Mouse (Mus musculus): ENCODE measurements around the gene Dpy19l3. TPM values are rescaled to one million over a fixed set of nuclear protein-coding genes. Genes with fewer than 3 reads are reported as not detected.

Gene Dpy19l3
- polyA plus RNA-seq, 2 experiments from 2014 or later, result 28.4 to 37.8 TPM

DNA sequence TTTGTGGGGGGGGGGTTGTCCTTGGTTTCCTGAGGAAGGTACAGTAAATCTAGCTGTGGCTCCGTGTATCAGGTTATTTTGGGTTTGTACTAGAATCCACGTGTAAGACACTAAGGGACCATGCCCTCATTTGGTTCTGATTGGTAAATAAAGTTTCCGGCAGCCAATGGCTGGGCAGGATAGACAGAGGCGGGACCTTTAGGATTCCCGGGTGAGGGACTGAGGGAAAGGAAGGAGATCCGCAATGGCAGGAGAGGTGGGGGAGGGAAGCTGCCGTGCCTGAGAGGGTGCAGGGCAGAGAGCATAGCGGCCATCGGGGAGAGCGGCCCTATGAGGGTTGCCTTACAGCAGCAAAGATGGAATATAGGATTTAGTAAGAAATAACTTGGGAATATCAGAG is 67.0 kb downstream of the Dpy19l3 start:
- no peak for ATAC-seq

DNA sequence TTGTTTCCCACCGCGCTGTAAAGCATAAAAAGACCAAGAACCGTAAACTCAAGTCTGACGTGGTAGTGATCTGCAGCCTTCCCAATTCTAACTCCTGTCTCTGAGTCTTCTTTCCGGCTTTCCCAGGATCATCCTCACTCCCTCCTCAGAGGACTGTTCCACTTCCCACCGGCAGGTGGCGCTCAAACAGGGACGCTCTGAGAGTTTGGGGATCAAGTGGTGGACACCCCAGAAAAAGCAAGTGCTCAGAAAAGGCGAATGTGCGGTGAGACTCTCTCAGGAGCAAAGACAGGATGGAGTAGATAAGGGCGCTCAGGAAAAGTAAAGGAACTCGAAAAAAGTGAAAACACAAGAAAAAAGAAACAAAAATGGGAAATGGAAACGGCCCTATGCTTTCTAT is 67.5 kb downstream of the Dpy19l3 start:
- no peak for ATAC-seq

DNA sequence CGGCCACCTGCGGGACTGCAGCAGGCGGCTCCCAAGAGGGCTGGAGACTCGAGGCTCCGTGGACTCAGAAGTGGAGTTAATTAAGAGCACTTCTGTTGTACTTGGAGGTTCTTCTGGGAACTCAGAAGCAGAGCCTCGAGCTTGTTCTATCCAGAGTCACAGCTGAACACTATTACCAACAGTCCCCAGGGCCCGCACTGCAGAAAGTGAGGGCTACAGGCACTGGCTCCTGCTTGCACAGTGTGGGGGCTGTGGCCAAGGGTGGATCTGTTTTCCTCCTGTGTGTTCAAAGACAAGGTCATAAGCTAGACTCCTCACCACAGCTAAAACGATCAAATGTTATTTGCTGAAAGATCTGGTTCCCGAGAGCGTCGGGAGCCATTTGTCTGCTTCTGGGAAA is 68.0 kb downstream of the Dpy19l3 start:
- no peak for ATAC-seq

DNA sequence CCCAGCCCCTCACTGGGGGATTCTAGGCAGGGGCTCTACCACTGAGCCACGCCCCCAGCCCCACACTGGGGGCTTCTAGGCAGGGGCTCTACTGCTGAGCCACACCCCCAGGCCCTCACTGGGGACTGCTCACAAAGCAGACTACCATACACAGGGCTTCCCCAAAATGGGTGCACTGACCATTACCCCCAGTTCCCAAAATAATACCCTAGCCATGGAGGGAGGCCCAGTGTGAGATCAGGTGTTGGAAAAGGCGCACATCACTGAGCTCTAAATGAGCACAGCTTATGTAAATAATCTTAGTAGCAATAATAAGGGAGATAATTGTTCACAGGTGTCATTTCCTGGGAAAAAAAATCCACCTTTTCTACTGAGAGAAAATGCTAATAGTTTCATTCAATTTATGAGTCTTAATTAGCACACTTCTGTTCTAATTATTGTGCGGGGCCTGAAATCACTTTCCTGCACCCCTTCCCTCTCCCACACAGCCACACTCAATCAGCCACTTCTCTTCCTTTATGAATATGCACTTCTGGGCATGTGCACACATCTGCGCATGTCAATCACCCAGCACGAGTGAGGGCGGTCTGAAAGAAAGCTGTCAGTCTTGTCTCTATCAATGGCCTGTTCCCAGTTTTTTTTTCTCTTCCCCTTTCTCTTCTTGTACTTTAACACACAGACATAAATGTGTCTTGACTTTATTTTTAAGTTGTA is 70.7 kb downstream of the Dpy19l3 start:
- ATAC-seq, result no peak

DNA sequence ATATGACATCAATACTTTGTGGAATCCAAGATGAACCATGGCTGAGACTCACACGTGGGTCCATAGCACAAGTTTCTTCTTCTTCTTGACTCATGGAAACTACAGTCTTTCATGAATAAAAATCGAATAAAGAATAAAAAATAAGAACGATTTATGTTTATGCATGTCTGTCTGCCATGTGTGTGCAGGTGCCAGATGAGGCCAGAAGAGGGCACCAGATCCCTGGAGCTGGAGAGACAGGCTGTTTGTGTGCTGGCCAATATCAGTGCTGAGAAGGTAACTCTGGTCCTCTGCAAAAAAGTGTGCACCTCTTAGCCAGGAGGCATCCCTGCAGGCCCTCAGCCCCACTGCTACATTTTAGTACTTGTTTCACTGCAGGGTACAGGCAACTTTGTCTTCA is 72.7 kb downstream of the Dpy19l3 start:
- no peak for ATAC-seq

DNA sequence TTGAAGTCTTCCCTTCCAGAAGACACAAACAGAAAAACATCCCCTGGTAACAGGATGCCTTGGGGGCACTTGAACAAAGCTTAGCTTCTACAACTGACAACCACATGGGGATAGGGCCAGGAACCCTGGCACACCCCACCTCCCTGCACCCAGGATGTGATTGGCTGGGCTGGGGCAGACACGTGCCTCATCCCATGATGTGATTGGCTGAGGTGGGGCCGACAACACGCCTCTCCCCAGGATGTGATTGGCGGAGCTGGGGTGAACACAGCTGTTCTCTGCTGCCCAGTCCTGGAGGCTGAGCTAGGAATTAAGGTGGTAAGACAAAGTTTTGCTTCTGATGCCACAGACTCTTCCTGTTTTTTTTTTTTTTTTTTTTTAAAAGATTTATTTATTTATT is 75.3 kb downstream of the Dpy19l3 start:
- ATAC-seq, result no peak

DNA sequence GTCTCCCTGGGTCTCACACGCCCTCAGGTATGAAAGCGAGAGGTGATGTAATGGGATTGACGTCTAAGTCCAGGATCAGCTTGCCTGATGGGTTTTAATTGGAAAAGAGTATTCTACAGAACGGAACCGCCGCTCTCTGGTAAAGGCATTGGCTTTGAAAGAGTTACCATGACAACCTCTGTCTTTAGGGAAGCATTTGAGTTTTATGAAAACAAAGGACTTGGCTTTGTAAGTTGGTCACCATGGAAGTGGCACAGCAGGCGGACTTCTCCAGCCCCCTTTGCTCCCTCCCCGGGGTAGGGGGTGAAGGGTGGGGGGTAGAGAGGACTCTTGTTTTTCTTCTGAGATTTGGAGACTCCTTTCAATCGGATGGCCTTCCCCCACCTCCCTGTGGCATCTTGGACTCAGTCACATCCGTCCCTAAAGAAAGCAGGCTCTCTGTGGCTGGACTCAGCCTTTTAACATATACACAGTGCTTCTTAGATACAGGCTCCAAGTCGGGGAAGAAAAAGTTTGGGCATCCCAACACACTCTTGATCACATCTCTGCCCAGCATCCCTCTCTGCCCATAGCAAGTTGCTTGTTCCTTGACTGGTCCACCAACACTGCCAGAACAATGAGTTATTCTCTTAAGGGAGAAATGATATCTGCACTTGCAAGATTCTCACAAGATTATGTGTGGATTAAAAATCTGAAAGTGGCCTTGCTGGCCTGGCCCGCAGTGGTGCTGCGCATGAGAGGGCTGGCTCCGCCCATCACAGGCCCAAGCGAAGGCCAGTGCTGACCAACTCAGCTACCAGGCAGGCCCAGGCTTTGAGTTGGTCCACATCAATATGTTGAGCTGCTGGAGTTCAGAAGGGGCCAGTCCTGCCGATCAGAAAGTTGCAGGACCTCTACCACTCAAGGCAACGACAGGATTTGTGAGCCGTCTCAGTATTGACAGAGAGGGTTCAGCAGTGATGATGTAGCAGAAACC is 85.9 kb downstream of the Dpy19l3 start:
- ATAC-seq, result no peak

DNA sequence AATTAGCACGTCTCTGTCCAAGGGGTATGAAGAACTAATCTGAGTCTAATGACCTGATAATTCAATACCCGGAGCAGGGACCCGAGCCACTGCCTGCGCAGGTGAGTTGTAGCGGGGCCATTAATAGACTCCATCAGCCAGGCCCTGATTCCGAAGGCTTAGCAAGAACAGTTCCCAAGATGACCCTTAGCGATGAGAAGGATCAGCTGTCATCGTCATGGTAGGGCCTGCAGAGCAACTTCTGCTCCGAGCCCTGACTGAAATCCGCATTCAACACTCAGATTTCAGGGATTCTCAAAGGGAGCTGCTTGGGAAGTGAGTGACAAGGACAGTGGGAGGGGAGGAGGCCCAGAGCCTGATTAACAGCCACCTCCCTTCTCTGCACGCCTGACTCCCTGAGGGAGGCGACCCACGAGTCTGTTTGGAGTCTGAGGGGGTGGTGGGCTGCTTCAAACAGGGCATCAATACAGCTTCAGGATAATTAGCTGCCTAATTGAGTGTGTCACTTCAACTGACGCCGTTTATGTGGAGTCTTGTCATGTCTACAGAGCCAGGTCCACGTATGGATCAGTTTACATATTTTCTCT is 90.4 kb downstream of the Dpy19l3 start:
- ATAC-seq, result no peak

DNA sequence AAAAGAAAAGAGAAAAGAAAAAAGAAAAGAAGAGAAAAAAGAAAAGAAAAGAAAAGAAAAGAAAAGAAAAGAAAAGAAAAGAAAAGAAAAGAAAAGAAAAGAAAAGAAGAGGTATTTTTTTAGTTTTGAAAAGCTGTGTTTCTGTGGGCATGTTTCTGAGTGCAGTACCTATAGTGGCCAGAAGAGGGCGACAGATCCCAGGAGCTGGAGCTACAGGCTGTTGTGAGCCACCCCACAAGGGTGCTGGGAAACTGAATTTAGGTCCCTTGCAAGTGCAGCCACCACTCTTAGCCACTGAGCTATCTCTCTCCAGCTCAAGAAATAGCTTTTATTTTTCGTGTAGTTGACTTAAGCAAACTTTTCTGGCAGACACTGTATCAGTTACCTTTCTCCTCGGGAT is 95.1 kb downstream of the Dpy19l3 start:
- no peak for ATAC-seq

DNA sequence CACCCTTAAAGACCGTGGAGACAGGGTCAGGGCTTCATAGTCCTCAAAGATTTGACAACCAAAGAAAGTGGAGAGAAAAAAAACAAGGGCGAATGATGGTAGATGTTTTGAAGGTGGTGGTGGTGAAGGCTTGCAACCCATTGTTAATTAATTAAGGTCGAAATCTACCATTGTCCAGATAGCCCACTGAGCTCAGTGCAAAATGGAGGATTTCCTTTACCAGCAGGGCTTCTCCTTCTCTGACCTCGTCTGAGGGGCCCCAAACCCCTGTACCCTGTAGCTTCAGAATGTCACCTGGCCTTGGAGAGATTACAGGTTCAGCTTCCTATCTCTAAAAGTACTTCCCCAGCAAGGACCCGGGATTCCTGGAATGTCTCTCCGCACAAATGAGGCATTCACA is 96.4 kb downstream of the Dpy19l3 start:
- ATAC-seq, result no peak

DNA sequence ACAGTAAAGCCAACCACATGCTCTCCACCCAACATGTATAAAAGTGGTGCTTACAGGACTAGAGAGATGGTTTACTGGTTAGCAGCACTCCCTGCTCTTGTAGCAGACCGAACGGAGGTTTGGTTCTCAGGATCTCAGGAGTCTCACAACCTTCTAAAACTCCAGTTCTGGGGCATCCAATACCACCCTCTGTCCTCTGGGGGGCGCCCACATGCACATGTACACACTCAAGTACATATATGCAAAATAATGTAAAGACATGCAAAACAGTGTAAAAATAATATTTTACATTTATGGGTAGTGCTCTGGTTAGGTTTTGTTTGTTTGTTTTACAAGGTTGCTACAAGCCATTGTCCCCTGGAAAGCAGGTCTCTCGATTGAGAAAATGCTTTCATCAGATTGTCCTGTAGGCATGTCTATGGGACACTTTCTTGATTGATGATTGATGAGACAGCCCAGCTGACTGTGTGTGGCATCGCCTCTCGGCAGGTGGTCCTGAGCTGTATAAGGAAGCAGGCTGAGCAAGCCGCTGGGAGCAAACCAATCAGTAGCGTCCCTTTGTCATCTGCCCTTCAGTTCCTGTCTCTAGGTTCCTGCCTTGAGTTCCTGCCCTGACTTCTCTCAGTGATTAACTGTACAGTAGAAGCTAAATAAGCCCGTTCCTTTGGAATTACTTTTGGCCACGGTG is 102.5 kb downstream of the Dpy19l3 start:
- no peak for ATAC-seq

DNA sequence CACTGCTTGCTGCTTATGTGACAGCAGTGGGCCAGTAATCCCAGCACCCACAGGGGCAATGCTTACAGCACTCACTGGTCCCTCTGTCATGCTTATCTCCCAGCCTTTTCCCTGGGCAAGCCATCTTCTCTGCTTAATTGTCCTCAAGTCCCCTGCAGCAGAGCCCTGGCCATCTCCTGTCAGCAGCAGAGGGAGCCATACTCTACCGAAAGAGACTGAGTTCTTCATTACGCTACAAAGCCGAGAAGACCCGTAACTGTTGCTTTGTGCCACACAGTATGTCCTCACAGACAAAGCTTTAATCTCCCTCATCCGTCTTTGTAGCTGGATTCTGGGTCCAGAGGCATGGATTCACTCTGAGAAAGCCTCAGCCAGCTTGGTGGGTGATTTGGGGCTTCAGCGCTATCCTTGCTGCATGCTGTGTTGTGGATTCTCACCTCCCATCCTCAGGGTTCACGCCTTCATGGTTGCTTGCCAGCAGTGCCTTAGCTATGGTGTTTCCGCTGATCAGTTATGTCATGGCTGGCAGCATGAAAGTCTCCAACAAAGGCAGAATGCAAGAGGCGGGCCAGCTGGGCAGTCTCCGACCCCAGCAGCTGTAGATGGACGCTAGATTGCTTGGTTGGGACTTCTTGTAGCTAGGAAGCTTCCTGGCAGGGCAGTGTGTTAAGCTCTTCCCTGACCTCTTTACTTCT is 103.4 kb downstream of the Dpy19l3 start:
- ATAC-seq, result no peak

DNA sequence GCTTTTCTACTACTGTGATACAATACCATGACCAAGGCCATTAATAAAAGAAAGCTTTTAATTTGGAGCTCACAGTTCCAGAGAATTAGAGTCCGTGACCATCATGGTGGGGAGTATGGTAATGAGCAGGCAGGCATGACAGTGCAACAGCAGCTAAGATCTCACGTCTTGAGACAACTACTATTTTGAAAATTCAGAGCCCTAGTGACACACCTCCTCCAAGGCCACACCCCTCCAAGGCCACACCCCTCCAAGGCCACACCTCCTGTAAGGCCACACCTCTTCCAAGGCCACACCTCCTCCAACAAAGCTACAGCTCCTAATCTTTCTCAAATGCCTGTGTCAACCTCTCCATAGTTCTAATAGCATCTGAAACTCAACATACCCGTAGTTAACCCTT is 105.2 kb downstream of the Dpy19l3 start:
- ATAC-seq, result no peak

DNA sequence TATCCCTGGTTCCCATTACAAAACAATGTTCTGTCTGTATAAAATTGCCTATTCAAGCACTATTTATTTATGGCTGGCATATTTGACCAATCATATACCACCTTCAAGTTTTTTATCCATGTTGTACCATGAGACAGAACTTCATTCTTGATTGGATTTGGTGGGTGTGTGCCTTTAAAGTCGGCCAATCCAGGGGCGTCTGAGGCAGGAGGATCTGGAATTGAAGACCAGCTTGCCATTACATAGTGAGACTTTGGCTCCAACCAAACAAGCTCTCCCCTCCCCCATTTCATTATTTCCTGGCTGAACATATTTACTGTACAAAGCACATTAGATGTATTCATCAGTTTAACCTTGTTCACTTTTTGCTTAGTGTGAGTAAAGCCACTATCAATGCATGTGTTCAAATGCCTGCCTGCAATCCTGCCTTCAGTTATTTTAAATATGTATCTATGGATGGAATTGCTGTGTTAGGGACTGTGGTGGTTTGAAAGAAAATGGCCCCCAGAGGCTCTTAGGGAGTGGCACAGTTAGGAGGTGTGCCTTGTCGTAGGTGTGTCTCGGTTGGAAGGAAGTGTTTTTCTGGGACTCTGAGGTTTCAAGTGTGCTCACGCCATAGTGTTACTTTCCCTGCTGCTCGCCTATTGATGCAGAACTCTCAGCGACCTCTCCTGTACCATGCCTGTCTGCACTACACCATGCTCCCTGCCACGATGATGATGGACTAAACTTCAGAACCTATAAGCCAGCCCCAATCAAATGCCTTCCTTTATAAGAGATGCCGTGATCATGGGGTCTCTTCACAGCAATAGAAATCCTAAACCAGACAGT is 105.8 kb downstream of the Dpy19l3 start:
- no peak for ATAC-seq

DNA sequence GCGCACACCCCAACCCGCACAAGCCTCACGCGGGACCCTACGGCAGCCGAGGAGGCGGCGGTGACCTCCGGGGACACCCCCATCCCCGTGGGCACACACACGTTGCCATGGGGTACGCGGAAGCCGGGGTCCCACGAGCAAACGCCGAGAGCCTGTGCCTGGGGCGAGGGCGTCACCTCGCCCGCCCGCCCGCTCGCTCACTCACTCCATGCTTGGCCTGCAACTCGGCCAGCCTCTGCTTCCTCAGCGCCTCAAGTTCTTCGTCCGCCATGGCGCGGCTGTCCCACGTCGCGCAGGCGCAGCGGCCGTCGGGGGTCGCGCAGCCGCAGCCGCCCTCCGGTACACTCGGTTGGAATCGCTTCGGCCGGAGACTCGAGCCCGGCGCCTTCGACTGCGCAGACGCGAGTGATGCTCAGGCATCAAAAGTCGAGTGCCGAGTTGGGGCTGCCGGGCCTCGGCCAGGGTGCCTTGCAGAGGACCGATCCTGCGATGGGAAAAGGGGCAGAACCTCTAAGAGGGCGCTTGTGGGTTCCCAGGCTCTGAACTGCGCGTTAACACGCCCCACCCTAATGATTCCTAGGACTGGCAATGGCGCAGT is 107.1 kb downstream of the Dpy19l3 start, which contains the start of gene Pdcd5:
Pdcd5 (minus strand) TSS at position 421 of the 598 bp plus-strand sequence.
- ATAC-seq, result peak; percentile 82

DNA sequence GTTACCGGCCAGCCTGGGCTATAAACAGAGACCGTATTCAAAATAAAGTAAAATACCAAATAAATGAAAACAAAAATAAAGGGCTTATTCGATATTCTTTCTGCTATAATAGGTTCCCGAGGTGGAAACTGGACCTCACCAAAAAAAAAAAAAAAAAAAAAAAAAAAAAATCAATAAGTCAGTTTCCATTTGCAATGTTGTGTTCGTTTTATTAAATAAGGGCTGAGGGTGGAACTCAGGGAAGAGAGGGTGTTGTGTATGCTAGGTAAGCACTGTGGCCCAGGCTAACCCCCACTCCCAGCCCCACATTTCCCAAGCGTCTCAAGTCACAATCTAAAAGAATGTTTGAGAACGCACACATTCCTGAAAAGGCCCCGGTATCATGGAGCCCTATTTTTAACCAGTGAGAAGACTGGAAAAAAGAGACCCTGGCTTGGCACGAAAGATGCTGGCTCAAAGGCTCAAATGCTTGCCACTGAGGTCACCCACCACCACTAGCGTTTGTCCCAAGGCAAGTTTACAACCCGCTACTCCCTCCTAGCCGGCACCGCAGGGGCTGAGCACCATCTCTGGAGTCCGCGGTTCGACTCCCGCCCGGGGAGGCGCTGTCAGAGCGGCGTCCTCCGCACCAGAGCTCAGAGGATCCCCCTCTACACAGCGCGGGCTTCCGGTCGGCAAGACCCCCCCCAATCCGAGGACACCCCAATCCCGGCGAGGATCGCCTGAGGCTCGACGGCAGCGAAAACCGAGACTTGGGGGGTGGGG is 107.8 kb downstream of the Dpy19l3 start:
- peak; percentile 17 for ATAC-seq

DNA sequence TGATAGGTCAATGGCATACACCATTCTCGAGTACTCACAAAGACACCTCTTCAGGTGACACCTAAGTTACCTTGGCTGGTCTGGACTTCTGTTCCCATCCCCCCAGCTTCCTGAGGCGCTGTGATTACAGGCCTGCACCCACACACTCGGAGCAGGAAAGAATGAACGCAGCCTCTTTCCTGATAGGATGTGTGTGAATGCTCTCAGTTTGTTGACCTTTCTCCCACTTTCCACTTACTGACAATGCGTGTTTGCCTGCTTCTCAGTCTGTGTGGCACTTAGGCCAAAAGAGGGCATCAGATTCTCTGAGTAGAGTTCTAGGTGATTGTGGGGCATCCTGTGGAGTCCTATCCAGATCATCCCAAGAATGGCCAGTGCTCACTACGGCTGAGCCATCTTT is 114.2 kb downstream of the Dpy19l3 start:
- no peak for ATAC-seq

DNA sequence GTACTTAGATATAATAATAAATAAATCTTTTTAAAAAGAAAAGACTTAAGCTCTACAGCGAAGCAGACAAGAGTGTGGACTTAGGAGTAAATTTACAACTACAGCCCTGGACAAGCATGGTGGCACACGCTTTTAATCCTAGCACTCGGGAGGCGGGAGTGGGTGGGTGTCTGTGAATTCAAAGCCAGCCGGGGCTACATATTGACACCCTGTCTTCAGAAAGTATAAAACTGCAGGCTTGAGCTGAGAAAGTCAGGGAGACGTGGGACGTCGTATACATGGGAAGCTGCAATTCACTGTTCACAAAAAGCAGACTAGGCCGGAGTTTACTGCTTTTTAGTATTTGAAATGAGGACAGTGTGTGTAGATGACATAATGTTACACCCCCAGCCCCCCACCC is 117.4 kb downstream of the Dpy19l3 start:
- ATAC-seq, result no peak

DNA sequence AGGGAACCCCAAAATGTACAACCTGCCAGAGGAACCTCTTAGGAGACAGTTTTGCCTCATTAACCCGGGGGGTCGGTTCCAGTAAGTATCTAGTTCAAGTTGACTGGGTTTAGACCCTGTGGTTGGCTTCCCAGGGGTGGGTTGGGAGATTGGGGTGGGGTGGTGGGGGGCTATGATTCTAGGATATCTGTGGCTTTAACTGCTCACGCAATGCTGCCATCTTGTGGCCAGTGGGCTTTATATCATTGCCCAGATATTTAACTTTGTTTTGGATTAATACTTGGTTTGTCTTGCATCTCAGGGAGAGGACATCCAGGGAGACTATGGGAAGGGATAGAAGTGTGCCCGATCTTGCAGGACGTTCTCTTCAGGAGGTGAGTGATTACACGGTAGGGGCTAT is 118.0 kb downstream of the Dpy19l3 start:
- ATAC-seq, result no peak
